Mouse (Mus musculus): ENCODE measurements around the gene Kndc1. TPM values are rescaled to one million over a fixed set of nuclear protein-coding genes. Genes with fewer than 3 reads are reported as not detected.

The Kndc1 gene
- polyA plus RNA-seq, 1 experiment: not detected

- 53% methylated on average over 2 of the region's 2 CpGs for WGBS
- no peak overlapping the region for H3K27ac ChIP-seq (ENCODE audit: control insufficient read depth, insufficient read depth, low read depth, low read length, poor library complexity)
- H3K4me3 ChIP-seq (replicated peaks; ENCODE audit: control insufficient read depth, low read depth, low read length): no peak overlapping the region
- TF ChIP-seq POLR2A (IDR thresholded peaks at IDR 0.05; ENCODE audit: borderline replicate concordance, control insufficient read depth, low read depth, low read length) (no peak), CTCF (IDR thresholded peaks at IDR 0.05; ENCODE audit: control insufficient read depth, insufficient read depth, low read length) (no peak)
- no peaks in the 10 kb centered on the region for H3K4me1 ChIP-seq (ENCODE audit: control insufficient read depth, insufficient read depth, low read length)
Measured at GRCm38 (mm10) chr7:139864253-139864652, 30.2 kb upstream of the Kndc1 start.

GRCm38 (mm10) chr7:139864871-139865270, 29.6 kb upstream of the Kndc1 start:
- TF ChIP-seq CTCF (IDR thresholded peaks at IDR 0.05; ENCODE audit: control insufficient read depth, insufficient read depth, low read length): no peak
- TF ChIP-seq POLR2A (IDR thresholded peaks at IDR 0.05; ENCODE audit: borderline replicate concordance, control insufficient read depth, low read depth, low read length): no peak
- Histone ChIP-seq H3K4me3 (replicated peaks; ENCODE audit: control insufficient read depth, low read depth, low read length) (no peak overlapping the region), H3K4me1 (ENCODE audit: control insufficient read depth, insufficient read depth, low read length) (no peaks in the 10 kb centered on the region), H3K27ac (ENCODE audit: control insufficient read depth, insufficient read depth, low read depth, low read length, poor library complexity) (no peak overlapping the region)
- WGBS: 58% methylated on average over 1 of the region's 1 CpGs

GRCm38 (mm10) chr7:139871014-139871413, 23.5 kb upstream of the Kndc1 start:
- Histone ChIP-seq H3K27ac (ENCODE audit: control insufficient read depth, insufficient read depth, low read depth, low read length, poor library complexity) (no peak overlapping the region), H3K4me3 (replicated peaks; ENCODE audit: control insufficient read depth, low read depth, low read length) (no peak overlapping the region), H3K4me1 (ENCODE audit: control insufficient read depth, insufficient read depth, low read length) (no peaks in the 10 kb centered on the region)
- TF ChIP-seq POLR2A (IDR thresholded peaks at IDR 0.05; ENCODE audit: borderline replicate concordance, control insufficient read depth, low read depth, low read length) (no peak), CTCF (IDR thresholded peaks at IDR 0.05; ENCODE audit: control insufficient read depth, insufficient read depth, low read length) (no peak)
- 84% methylated on average over 5 of the region's 5 CpGs for WGBS

GRCm38 (mm10) chr7:139877167-139877792, 17.2 kb upstream of the Kndc1 start:
- WGBS: 70% methylated on average over 10 of the region's 10 CpGs
- H3K4me1 ChIP-seq (ENCODE audit: control insufficient read depth, insufficient read depth, low read length): no peaks in the 10 kb centered on the region
- H3K4me3 ChIP-seq (replicated peaks; ENCODE audit: control insufficient read depth, low read depth, low read length): no peak overlapping the region
- TF ChIP-seq CTCF (IDR thresholded peaks at IDR 0.05; ENCODE audit: control insufficient read depth, insufficient read depth, low read length) (no peak), POLR2A (IDR thresholded peaks at IDR 0.05; ENCODE audit: borderline replicate concordance, control insufficient read depth, low read depth, low read length) (no peak)
- no peak overlapping the region for H3K27ac ChIP-seq (ENCODE audit: control insufficient read depth, insufficient read depth, low read depth, low read length, poor library complexity)

GRCm38 (mm10) chr7:139878122-139878521, 16.4 kb upstream of the Kndc1 start:
- WGBS: 74% methylated on average over 5 of the region's 5 CpGs
- TF ChIP-seq POLR2A (IDR thresholded peaks at IDR 0.05; ENCODE audit: borderline replicate concordance, control insufficient read depth, low read depth, low read length): no peak
- no peak for TF ChIP-seq CTCF (IDR thresholded peaks at IDR 0.05; ENCODE audit: control insufficient read depth, insufficient read depth, low read length)
- H3K4me3 ChIP-seq (replicated peaks; ENCODE audit: control insufficient read depth, low read depth, low read length): no peak overlapping the region
- H3K4me1 ChIP-seq (ENCODE audit: control insufficient read depth, insufficient read depth, low read length): no peaks in the 10 kb centered on the region
- H3K27ac ChIP-seq (ENCODE audit: control insufficient read depth, insufficient read depth, low read depth, low read length, poor library complexity): no peak overlapping the region

- Histone ChIP-seq H3K4me3 (replicated peaks; ENCODE audit: control insufficient read depth, low read depth, low read length) (no peak overlapping the region), H3K27ac (ENCODE audit: control insufficient read depth, insufficient read depth, low read depth, low read length, poor library complexity) (no peak overlapping the region), H3K4me1 (ENCODE audit: control insufficient read depth, insufficient read depth, low read length) (no peaks in the 10 kb centered on the region)
- 77% methylated on average over 6 of the region's 6 CpGs for WGBS
- TF ChIP-seq CTCF (IDR thresholded peaks at IDR 0.05; ENCODE audit: control insufficient read depth, insufficient read depth, low read length): no peak
- no peak for TF ChIP-seq POLR2A (IDR thresholded peaks at IDR 0.05; ENCODE audit: borderline replicate concordance, control insufficient read depth, low read depth, low read length)
Measured at GRCm38 (mm10) chr7:139878621-139879020, 15.9 kb upstream of the Kndc1 start.

GRCm38 (mm10) chr7:139883545-139883944, 11.0 kb upstream of the Kndc1 start:
- no peak overlapping the region for H3K27ac ChIP-seq (ENCODE audit: control insufficient read depth, insufficient read depth, low read depth, low read length, poor library complexity)
- no peaks in the 10 kb centered on the region for H3K4me1 ChIP-seq (ENCODE audit: control insufficient read depth, insufficient read depth, low read length)
- WGBS: 79% methylated on average over 4 of the region's 4 CpGs
- H3K4me3 ChIP-seq (replicated peaks; ENCODE audit: control insufficient read depth, low read depth, low read length): no peak overlapping the region
- no peak for TF ChIP-seq POLR2A (IDR thresholded peaks at IDR 0.05; ENCODE audit: borderline replicate concordance, control insufficient read depth, low read depth, low read length)
- no peak for TF ChIP-seq CTCF (IDR thresholded peaks at IDR 0.05; ENCODE audit: control insufficient read depth, insufficient read depth, low read length)

- WGBS: 72% methylated on average over 5 of the region's 5 CpGs
Measured at GRCm38 (mm10) chr7:139891779-139892178, 2.7 kb upstream of the Kndc1 start.

GRCm38 (mm10) chr7:139896271-139896670, 1.8 kb downstream of the Kndc1 start:
- Histone ChIP-seq H3K4me1 (ENCODE audit: control insufficient read depth, insufficient read depth, low read length) (no peaks in the 10 kb centered on the region), H3K27ac (ENCODE audit: control insufficient read depth, insufficient read depth, low read depth, low read length, poor library complexity) (no peak overlapping the region), H3K4me3 (replicated peaks; ENCODE audit: control insufficient read depth, low read depth, low read length) (no peak overlapping the region)
- no peak for TF ChIP-seq CTCF (IDR thresholded peaks at IDR 0.05; ENCODE audit: control insufficient read depth, insufficient read depth, low read length)
- WGBS: 73% methylated on average over 7 of the region's 7 CpGs

More at GRCm38 (mm10) chr7:139891779-139892178, 2.7 kb upstream of the Kndc1 start:
- Histone ChIP-seq H3K4me3 (replicated peaks; ENCODE audit: control insufficient read depth, low read depth, low read length) (no peak overlapping the region), H3K27ac (ENCODE audit: control insufficient read depth, insufficient read depth, low read depth, low read length, poor library complexity) (no peak overlapping the region), H3K4me1 (ENCODE audit: control insufficient read depth, insufficient read depth, low read length) (no peaks in the 10 kb centered on the region)
- no peak for TF ChIP-seq CTCF (IDR thresholded peaks at IDR 0.05; ENCODE audit: control insufficient read depth, insufficient read depth, low read length)
- TF ChIP-seq POLR2A (IDR thresholded peaks at IDR 0.05; ENCODE audit: borderline replicate concordance, control insufficient read depth, low read depth, low read length): no peak

Measured in bone marrow, adult 2 months (tissue).